Mouse (Mus musculus): ENCODE measurements around the gene Gadl1. TPM values are rescaled to one million over a fixed set of nuclear protein-coding genes. Genes with fewer than 3 reads are reported as not detected.
"Not testable (repeated sequence)": the region's sequence is repeated elsewhere in the genome, so short reads cannot be mapped to it uniquely, and the experiment has no call there.

Gadl1 gene
- polyA plus RNA-seq, 1 experiment from 2014 or later, result 0.36 TPM

DNA sequence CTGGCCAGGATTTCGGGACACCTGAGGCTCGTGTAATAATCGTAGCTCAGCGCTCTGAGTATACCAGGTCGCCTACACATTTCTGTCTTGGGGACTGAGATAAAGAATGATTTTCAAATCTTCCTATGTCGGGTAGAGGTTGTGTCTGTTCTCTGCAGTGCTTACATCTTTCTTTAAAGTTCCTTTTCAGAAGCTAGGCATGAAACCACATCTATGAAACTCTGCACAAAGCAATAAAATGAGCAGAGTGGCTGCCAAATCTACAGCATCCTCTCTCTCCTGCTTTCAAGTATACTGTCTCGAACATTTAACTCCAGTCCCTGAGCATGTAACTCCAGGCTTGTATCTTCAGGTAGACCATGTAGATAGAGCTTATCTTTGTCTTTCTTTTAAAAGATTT is 109.3 kb downstream of the Gadl1 start:
- no peaks in the 10 kb centered on the region for H3K27me3 ChIP-seq (ENCODE audit: control insufficient read depth, insufficient read depth, low read length)
- 94% methylated on average over 7 of the region's 7 CpGs for WGBS
- H3K4me3 ChIP-seq (ENCODE audit: low read depth, low read length), result no peak overlapping the region
- no peaks in the 10 kb centered on the region for H3K36me3 ChIP-seq (ENCODE audit: control insufficient read depth, insufficient read depth, low read length)
- no peaks in the 10 kb centered on the region for H3K9me3 ChIP-seq (ENCODE audit: control insufficient read depth, low read length)
- H3K9ac ChIP-seq (replicated peaks; ENCODE audit: low read depth, low read length), result no peak overlapping the region
- no peak overlapping the region for H3K4me2 ChIP-seq (ENCODE audit: low read depth, low read length)
- H3K27ac ChIP-seq (ENCODE audit: low read depth, low read length), result no peak overlapping the region
- no peaks in the 10 kb centered on the region for H3K4me1 ChIP-seq (ENCODE audit: control insufficient read depth, insufficient read depth, low read length)
- ATAC-seq (ENCODE audit: low read depth), result no peak

DNA sequence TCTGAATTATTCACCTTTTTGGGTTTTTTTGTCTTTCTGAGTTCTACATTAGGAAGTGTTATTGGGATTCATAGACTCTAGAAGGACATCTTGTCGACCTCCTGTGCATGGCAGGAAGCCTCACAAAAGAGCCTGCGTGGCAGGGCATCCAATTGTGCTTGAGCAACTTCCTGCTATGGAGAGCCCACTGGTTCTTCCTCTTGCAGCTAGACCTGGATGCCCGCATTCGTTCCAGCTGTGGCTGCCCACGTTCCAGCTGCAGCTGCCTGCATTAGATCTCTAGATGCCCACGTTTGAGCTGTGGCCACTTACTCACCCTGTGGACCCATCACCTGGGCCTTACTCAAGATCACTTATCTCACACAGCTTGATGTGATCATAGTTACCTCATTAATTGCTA is 116.1 kb downstream of the Gadl1 start:
- Histone ChIP-seq H3K9me3 (ENCODE audit: control insufficient read depth, low read length) (no peaks in the 10 kb centered on the region), H3K9ac (replicated peaks; ENCODE audit: low read depth, low read length) (no peak overlapping the region), H3K4me3 (ENCODE audit: low read depth, low read length) (no peak overlapping the region), H3K4me2 (ENCODE audit: low read depth, low read length) (no peak overlapping the region), H3K27ac (ENCODE audit: low read depth, low read length) (no peak overlapping the region), H3K27me3 (ENCODE audit: control insufficient read depth, insufficient read depth, low read length) (no peaks in the 10 kb centered on the region), H3K36me3 (ENCODE audit: control insufficient read depth, insufficient read depth, low read length) (no peaks in the 10 kb centered on the region), H3K4me1 (ENCODE audit: control insufficient read depth, insufficient read depth, low read length) (no peaks in the 10 kb centered on the region)
- ATAC-seq (ENCODE audit: low read depth), result no peak
- WGBS, result 83% methylated on average over 6 of the region's 6 CpGs

DNA sequence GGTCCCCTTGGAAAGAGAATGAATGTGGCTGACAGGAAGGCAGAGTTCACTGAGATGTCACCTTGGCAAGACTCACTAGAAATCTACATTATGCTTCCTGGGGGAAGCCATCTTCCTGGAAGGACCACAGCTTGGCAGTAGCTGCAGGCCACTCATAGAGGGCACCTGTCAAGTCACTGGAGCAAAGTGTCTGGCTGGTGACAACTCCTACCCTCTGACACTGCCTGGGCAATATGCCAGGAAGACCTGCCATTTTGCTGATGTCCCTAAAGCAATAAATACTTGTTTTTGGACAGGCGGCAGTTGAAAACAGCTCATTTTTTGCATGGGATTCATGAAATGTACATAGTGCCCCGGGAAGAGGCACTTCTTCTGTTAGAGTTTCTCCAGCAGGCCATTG is 119.8 kb downstream of the Gadl1 start:
- Histone ChIP-seq H3K27me3 (ENCODE audit: control insufficient read depth, insufficient read depth, low read length) (no peaks in the 10 kb centered on the region), H3K36me3 (ENCODE audit: control insufficient read depth, insufficient read depth, low read length) (no peaks in the 10 kb centered on the region), H3K4me1 (ENCODE audit: control insufficient read depth, insufficient read depth, low read length) (no peaks in the 10 kb centered on the region), H3K9ac (replicated peaks; ENCODE audit: low read depth, low read length) (no peak overlapping the region), H3K4me2 (ENCODE audit: low read depth, low read length) (no peak overlapping the region), H3K9me3 (ENCODE audit: control insufficient read depth, low read length) (no peaks in the 10 kb centered on the region), H3K27ac (ENCODE audit: low read depth, low read length) (no peak overlapping the region), H3K4me3 (ENCODE audit: low read depth, low read length) (no peak overlapping the region)
- ATAC-seq (ENCODE audit: low read depth), result no peak
- 92% methylated on average over 2 of the region's 2 CpGs for WGBS

DNA sequence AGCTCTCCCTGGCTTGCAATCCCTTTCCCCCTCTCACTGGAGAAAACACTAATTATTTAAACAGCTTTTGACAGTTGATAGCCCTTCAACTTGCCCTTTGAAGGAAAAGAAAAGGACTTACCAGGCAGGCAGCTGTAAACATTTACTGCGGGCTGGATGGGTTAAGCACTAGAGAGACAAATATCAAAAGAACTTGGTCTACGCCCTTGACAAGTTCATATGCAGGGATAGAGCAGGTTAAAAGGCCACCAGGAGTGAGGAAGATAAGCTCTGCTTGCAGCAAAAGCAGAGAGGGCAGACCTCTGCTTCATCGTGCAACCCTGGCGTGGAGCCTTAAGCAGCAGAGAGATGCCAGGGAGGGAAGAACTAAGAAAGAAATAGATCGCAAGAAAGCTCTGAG is 123.5 kb downstream of the Gadl1 start:
- no peak for ATAC-seq (ENCODE audit: low read depth)
- Histone ChIP-seq H3K27ac (ENCODE audit: low read depth, low read length) (no peak overlapping the region), H3K4me1 (ENCODE audit: control insufficient read depth, insufficient read depth, low read length) (no peaks in the 10 kb centered on the region), H3K4me3 (ENCODE audit: low read depth, low read length) (no peak overlapping the region), H3K9me3 (ENCODE audit: control insufficient read depth, low read length) (no peaks in the 10 kb centered on the region), H3K9ac (replicated peaks; ENCODE audit: low read depth, low read length) (no peak overlapping the region), H3K4me2 (ENCODE audit: low read depth, low read length) (no peak overlapping the region), H3K36me3 (ENCODE audit: control insufficient read depth, insufficient read depth, low read length) (no peaks in the 10 kb centered on the region), H3K27me3 (ENCODE audit: control insufficient read depth, insufficient read depth, low read length) (no peaks in the 10 kb centered on the region)
- 57% methylated on average over 5 of the region's 5 CpGs for WGBS

DNA sequence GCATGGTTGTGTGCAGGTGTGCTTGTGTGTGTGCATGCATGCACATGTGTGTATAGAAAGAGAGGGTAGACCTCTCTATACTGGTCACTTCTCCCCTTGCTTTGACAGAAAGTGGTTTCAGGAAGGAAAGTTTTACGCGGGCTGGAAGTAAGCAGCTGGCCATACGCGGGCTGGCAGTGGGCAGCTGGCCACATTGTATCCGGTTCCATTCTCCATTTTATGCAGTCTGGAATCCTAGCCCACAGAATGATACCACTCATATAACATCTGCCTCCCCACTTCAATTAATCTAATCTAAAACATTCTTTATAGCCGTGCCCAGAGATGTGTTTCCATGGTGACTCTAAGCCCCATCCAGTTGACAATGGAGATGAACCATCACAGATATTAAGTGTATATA is 129.0 kb downstream of the Gadl1 start:
- no peak for ATAC-seq (ENCODE audit: low read depth)
- no peak overlapping the region for H3K4me2 ChIP-seq (ENCODE audit: low read depth, low read length)
- H3K36me3 ChIP-seq (ENCODE audit: control insufficient read depth, insufficient read depth, low read length), result no peaks in the 10 kb centered on the region

DNA sequence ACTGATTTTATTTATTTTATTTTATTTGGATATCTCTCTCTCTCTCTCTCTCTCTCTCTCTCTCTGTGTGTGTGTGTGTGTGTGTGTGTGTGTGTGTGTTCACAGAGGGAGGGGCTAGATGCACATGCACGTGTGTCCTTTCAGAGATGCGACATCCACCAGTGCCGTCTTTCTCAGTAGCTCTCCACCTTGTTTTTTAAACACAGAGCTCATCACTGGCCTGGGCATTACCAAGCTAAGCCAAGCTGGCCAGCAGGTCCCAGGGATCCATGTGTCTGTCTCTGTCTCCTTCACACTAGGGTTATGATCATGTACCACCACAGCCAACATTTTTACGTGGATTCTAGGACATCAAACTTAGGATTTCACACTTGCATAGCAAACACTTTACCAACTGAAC is 130.7 kb downstream of the Gadl1 start:
- Histone ChIP-seq H3K36me3 (ENCODE audit: control insufficient read depth, insufficient read depth, low read length) (no peaks in the 10 kb centered on the region), H3K27ac (ENCODE audit: low read depth, low read length) (no peak overlapping the region), H3K27me3 (ENCODE audit: control insufficient read depth, insufficient read depth, low read length) (no peaks in the 10 kb centered on the region), H3K4me3 (ENCODE audit: low read depth, low read length) (no peak overlapping the region), H3K9ac (replicated peaks; ENCODE audit: low read depth, low read length) (no peak overlapping the region), H3K4me2 (ENCODE audit: low read depth, low read length) (no peak overlapping the region), H3K4me1 (ENCODE audit: control insufficient read depth, insufficient read depth, low read length) (peaks cover 3% of the 10 kb centered on the region; the same call in 1 of the 2 replicates), H3K9me3 (ENCODE audit: control insufficient read depth, low read length) (no peaks in the 10 kb centered on the region)
- no peak for ATAC-seq (ENCODE audit: low read depth)
- 89% methylated on average over 4 of the region's 4 CpGs for WGBS

More for the DNA sequence above, 129.0 kb downstream of the Gadl1 start:
- Histone ChIP-seq H3K27me3 (ENCODE audit: control insufficient read depth, insufficient read depth, low read length) (no peaks in the 10 kb centered on the region), H3K27ac (ENCODE audit: low read depth, low read length) (no peak overlapping the region), H3K4me3 (ENCODE audit: low read depth, low read length) (no peak overlapping the region), H3K9ac (replicated peaks; ENCODE audit: low read depth, low read length) (no peak overlapping the region), H3K9me3 (ENCODE audit: control insufficient read depth, low read length) (no peaks in the 10 kb centered on the region), H3K4me1 (ENCODE audit: control insufficient read depth, insufficient read depth, low read length) (peaks cover 3% of the 10 kb centered on the region; the same call in 1 of the 2 replicates)
- WGBS, result 68% methylated on average over 6 of the region's 6 CpGs

DNA sequence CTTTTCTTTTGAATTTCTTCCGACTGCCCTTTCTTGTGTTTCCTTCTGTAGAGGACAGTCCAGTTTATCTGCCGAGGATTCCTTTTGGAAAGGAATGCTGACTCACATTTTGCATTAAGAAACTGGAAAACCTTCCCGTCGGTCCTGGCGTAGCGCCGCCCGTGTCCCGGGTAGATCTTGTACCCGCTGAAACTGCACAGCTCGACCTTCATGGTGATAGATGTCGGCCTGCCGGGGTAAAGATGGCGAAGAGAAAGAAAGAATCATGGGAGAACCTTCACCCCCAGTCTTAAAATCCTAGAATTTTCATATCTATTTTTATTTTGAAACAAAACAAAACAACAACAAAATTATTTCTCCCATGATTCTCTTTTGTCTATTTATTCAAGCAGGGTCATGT is 131.6 kb downstream of the Gadl1 start:
- WGBS, result 92% methylated on average over 14 of the region's 14 CpGs
- H3K4me3 ChIP-seq (ENCODE audit: low read depth, low read length); H3K36me3 ChIP-seq (ENCODE audit: control insufficient read depth, insufficient read depth, low read length); H3K4me1 ChIP-seq (ENCODE audit: control insufficient read depth, insufficient read depth, low read length); H3K4me2 ChIP-seq (ENCODE audit: low read depth, low read length); H3K9me3 ChIP-seq (ENCODE audit: control insufficient read depth, low read length); H3K9ac ChIP-seq (replicated peaks; ENCODE audit: low read depth, low read length); H3K27me3 ChIP-seq (ENCODE audit: control insufficient read depth, insufficient read depth, low read length); H3K27ac ChIP-seq (ENCODE audit: low read depth, low read length); ATAC-seq (ENCODE audit: low read depth): not testable (repeated sequence)

DNA sequence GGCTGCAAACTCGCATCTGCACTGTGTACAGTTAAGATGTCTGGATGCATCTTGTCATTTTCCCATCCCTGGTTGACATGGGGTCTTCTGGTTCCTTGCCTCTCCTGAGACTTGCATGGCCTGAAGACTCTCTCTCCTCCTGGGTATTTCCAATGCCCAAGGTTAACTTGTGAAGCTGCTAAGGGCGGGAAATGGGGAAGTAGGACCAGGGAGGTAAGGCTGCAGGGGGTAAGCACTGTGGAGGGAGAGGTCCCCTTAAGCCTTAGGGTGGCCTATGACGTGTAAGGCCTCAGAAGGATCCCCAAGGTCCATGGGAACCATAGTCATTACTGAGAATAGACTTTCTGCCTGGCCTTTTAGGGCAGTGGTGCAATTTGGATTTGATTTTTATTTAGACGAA is 132.1 kb downstream of the Gadl1 start:
- ATAC-seq (ENCODE audit: low read depth), result no peak

DNA sequence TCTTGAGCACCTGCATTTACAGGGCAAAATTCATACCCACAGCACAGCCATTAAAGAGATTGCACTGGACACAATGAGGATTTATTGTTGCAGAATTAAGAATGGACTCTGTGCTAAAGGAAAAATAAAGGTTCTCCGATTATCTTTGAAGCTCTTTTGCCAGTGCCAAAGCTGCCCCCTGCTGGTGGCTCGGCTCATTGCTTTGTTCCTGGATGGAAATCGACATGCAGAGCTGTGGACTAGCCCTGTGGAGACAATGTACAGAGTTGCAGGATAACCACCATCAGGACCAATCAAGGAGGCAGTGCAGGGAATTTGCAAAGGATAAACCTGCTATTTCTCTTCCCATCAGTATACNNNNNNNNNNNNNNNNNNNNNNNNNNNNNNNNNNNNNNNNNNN is 132.5 kb downstream of the Gadl1 start:
- Histone ChIP-seq H3K4me3 (ENCODE audit: low read depth, low read length) (no peak overlapping the region), H3K9me3 (ENCODE audit: control insufficient read depth, low read length) (no peaks in the 10 kb centered on the region), H3K9ac (replicated peaks; ENCODE audit: low read depth, low read length) (no peak overlapping the region), H3K4me1 (ENCODE audit: control insufficient read depth, insufficient read depth, low read length) (peaks cover 3% of the 10 kb centered on the region; the same call in 1 of the 2 replicates), H3K27ac (ENCODE audit: low read depth, low read length) (no peak overlapping the region), H3K27me3 (ENCODE audit: control insufficient read depth, insufficient read depth, low read length) (no peaks in the 10 kb centered on the region), H3K4me2 (ENCODE audit: low read depth, low read length) (no peak overlapping the region), H3K36me3 (ENCODE audit: control insufficient read depth, insufficient read depth, low read length) (no peaks in the 10 kb centered on the region)
- ATAC-seq (ENCODE audit: low read depth), result no peak
- WGBS, result 8% methylated on average over 3 of the region's 3 CpGs

More for the DNA sequence above, 132.1 kb downstream of the Gadl1 start:
- Histone ChIP-seq H3K27me3 (ENCODE audit: control insufficient read depth, insufficient read depth, low read length) (no peaks in the 10 kb centered on the region), H3K9ac (replicated peaks; ENCODE audit: low read depth, low read length) (no peak overlapping the region), H3K9me3 (ENCODE audit: control insufficient read depth, low read length) (no peaks in the 10 kb centered on the region), H3K36me3 (ENCODE audit: control insufficient read depth, insufficient read depth, low read length) (no peaks in the 10 kb centered on the region), H3K4me3 (ENCODE audit: low read depth, low read length) (no peak overlapping the region), H3K27ac (ENCODE audit: low read depth, low read length) (no peak overlapping the region), H3K4me2 (ENCODE audit: low read depth, low read length) (no peak overlapping the region), H3K4me1 (ENCODE audit: control insufficient read depth, insufficient read depth, low read length) (peaks cover 3% of the 10 kb centered on the region; the same call in 1 of the 2 replicates)
- 69% methylated on average over 4 of the region's 4 CpGs for WGBS

DNA sequence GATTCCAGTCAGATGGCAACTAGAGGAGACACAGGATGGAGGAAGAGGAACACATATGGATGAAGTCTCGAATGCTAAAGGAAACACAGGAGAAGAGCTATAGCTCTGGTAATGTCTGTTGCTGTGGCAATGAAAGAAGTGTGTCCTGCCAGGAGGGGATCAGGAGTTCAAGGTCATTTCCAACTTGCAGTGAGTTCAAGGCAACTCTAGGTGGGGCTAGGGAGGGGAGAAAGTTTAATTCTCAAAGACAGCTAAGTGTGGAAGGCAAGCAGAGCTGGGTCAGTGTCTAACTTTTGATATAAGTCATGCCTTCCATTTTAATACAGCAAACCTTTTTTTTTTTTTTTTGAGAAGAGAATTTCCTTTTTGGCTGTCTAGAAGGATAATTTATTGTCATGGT is 140.7 kb downstream of the Gadl1 start:
- no peak for ATAC-seq (ENCODE audit: low read depth)
- Histone ChIP-seq H3K36me3 (ENCODE audit: control insufficient read depth, insufficient read depth, low read length) (no peaks in the 10 kb centered on the region), H3K27ac (ENCODE audit: low read depth, low read length) (no peak overlapping the region), H3K9me3 (ENCODE audit: control insufficient read depth, low read length) (no peaks in the 10 kb centered on the region), H3K4me2 (ENCODE audit: low read depth, low read length) (no peak overlapping the region), H3K27me3 (ENCODE audit: control insufficient read depth, insufficient read depth, low read length) (no peaks in the 10 kb centered on the region), H3K9ac (replicated peaks; ENCODE audit: low read depth, low read length) (no peak overlapping the region), H3K4me3 (ENCODE audit: low read depth, low read length) (no peak overlapping the region), H3K4me1 (ENCODE audit: control insufficient read depth, insufficient read depth, low read length) (no peaks in the 10 kb centered on the region)
- 84% methylated on average over 1 of the region's 1 CpGs for WGBS
